Mouse (Mus musculus) kidney, adult 18-20 months (tissue): ENCODE results near the gene Clasp1.

ENCODE experiments used
- DNase-seq: peaks from one replicate; pipeline ENCODE4 v3.0.0; 2021

Gene Clasp1

DNA sequence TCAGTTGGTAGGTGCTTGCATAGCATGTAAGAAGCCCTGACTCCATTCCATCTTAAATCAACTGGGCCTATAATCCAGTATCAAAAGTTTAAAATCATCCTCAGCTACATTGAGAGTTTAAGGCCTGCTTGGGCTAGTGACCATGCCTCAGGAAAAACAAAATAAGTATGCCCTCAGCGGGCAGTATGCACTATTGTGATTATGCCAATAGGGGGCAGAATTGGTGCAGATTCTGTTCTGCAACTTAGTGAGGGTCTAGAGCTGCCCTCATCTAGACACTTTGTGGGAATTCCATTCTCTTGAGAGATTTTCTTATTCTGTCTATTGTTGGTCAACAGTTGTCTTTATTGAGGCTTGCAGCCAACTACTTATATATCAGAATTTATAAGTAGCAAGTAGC is 116.9 kb downstream of the Clasp1 start:
- no peak for DNase-seq

DNA sequence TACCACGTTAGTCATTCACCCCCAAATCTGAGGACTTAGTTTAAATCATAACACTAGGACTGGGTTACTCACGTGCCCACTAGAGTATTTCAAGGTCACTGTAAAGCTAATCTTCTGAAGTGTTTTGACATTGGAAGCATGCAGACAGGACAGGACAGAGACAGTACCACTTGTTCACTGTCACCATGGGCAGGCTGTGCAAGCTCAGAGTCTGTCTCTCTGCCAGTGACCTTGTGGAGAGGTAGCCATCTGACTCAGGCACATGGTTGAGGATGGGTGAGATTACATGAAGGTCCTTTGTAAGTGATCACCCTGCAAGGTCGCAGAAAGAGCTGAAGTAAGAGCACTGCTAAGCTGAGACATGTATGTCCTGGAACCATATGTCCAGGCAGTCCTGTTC is 122.1 kb downstream of the Clasp1 start:
- no peak for DNase-seq

DNA sequence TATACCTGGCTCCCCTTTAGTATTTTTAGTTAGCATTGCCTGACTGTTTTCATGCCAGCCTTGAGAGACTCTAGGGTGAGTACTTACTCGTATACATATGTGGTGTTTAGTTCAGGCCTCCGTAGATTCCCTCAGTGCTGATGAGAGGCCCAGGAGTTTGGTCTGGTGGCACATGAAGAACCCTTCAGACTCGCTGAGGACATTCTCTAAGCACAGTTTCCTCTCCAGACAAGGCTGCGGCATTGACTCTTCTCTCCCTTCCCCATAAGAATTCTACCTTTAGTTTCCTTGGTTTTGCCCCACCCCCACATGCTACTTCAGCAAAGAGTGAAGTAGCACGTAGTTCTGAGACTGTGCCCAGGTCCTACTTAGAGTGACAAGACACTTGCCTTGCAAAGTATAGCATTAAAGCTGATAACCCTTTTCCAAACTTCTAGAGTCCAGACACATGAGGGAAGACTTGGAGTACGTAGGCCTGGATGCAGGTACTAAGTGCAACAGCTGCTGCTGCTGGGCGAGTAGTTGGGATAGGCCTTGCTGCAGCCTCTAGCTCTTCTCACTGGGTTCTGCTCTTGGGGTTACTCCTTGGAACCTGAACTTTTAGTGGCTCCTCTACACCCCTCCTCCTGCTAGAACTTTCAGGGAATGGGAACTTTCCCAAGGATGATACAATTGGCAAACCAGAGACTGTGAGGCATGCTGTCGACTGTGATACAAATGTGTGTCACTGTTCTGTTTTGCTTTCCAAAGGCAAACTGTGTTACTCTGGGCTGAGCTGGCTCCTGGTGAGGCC is 123.1 kb downstream of the Clasp1 start:
- DNase-seq, result no peak

DNA sequence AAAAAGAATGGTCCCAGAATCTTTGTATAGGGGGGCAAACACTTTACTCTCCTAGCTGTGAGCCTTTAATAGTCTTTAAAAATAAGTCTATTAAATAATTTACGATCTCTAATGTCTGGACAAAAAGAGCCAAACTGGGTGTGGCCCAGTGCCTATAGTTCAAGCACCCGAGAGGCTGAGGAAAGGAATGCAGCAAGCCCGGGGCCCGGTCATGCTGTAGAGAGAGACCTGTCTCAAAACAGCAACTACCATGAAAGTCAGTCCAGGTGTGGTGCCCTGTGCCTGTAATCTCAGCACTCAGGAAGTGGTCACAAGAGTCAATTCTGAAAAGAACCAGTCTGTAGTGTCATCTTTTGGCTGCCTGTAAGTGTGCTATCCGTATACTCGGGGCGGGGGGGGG is 127.4 kb downstream of the Clasp1 start:
- DNase-seq, result no peak

DNA sequence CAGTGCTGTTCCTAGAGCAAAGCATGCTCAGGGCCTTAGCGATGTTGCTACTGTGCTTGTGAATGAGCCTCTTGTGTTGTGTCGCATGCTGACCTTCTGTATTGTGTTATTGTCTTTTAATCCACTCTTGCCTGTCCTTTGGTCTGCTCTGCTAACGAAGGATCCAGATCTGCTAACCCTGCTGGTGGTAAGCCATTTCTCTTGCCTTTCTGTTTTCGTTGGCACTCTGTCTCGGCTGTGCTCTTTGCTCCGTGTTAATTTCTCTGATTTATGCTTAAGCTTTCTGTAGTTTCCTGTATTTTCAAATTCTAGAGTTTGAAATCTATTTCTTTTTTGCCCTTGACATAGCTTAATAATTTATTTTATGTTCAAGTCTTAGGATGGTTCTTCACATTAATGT is 134.3 kb downstream of the Clasp1 start:
- no peak for DNase-seq

DNA sequence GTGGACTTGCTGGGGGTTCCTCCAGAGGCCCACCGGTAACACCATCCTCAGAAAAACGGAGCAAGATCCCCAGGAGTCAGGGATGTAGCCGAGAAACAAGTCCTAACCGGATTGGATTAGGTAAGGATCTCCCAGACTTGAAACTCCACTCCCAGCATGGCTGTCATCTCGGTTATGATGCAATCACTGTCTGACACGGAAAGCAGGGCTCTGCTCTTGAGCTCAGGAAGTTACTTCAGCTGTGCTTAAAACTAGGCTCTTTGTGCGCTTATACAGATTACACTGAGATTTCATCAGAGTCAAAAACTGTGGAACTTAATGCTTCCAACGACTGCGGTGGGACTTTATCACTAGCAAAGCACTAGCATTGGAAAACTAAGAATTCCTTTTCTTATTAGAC is 136.5 kb downstream of the Clasp1 start:
- DNase-seq, result no peak

DNA sequence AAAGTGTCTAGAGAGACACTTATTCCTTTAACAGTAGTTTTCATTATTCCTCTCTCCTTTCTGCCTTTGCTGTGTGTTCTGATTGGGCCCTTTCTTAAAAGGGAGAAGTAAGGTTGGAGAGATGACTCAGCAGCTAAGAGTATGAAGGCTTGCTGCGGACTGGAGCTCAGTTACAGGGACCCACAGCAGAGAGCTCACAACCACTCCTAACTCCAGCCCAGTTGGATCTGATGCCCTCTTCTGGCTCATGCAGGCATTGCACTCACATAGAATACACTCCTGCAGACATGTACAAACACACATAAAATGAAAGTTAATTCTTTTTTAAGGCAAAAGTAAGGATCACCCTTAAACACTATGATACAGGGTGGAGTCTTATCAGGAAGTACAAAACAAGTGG is 140.4 kb downstream of the Clasp1 start:
- DNase-seq, result no peak

DNA sequence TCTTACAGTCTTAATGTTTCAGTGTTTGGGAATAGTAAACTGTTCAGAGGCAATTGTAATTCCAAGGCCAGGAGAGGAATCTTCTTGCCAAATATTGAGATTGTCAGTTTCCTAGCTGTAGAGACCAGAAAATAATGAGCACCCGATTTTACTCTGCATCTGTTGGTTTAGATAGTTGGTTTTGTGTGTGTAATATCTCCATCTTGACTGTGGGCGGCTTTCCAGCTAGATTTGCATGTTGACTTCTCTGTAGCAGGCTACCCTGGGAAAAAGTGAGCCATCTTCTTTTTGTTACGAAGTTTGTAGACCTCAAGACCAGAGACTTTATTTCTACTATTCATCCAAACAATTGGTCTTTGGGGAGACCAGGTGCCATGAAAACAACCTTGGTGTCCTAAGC is 142.4 kb downstream of the Clasp1 start:
- no peak for DNase-seq

DNA sequence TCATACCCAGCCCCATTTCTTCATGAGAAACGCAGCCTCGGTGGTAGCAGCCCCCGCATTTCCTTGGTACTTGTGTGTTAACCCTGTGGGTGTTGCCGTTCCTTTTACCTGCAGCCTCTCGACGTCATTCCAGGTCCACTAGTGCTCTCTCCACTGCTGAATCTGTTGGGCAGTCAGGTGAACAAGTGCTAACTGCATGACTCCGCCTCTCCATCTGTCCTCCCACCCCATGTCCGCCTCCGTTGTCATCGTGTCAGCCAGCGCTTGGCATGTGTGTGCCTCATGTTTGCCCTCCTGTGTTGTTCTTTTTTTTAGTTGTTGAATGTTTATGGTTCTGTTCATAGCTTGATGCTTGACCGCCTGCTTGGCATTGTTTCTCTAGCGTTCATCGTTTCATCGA is 147.2 kb downstream of the Clasp1 start:
- DNase-seq, result no peak

DNA sequence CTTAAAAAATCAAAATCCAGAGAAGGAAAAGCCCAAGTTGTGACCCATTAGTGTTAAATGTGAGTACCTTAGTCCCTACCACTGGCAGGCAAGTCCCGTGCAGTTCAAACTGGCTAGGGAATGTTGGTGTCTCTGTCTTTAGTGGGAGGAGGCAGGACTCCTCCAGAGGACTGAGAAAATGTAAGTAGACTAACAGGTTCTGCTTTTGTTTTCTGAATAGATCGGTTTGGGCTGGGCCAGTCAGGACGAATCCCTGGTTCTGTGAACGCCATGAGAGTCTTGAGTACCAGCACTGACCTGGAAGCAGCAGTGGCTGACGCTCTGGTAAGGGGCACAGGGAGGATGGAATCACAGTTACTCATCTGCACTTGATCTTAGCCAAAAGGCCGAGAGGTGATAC is 150.2 kb downstream of the Clasp1 start:
- DNase-seq, result no peak

DNA sequence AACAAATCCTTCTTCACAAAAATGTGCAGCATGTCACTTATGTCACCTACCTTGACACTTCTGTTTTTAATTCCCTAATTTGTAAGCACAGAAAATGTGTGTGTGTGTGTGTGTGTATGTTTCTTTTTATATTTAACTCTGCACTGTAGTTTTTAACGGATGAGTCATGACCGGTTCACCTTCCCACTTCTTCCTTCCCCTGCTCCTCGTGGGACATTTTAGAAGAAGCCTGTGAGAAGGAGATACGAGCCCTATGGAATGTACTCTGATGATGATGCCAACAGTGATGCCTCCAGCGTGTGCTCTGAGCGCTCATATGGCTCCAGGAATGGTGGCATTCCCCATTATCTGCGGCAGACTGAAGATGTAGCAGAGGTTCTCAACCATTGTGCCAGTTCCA is 154.0 kb downstream of the Clasp1 start:
- no peak for DNase-seq

DNA sequence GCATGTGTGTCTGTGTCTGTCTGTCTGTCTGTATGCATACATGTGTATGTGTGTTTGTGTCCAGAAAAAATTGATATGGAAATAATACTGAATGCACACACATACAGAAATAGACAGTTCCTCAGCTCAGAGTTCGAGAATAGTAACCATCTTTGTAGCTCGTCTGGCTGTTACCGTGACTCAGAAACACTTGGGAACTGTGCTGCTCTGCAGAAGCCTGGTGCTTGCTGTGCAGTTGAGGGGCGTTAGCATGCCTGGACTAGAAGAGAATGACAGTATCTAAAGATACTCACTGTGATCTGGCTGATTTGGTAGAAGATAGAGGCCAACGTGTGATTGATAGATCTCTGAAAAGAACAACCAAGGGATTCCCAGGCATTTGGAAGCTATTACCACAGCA is 159.9 kb downstream of the Clasp1 start:
- DNase-seq, result no peak

DNA sequence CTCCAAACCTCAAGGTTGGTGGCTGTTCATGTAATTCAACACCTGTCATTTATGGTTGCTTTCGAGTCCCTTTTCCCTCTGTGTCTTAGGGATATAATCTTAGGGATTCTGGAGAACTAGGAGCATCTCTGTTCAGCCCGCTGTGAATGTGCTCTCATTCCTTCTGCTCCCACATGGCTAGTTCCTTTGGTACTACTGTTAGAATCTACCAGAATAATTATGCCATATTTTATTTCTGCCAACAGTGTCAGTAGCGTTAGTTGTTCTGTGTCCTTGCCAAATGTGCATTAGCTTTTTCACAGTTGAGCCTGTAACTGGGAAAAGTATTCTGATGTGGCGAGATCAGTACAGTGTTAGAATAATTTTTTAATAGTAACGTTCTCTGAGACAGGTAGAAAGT is 162.3 kb downstream of the Clasp1 start:
- DNase-seq, result no peak

DNA sequence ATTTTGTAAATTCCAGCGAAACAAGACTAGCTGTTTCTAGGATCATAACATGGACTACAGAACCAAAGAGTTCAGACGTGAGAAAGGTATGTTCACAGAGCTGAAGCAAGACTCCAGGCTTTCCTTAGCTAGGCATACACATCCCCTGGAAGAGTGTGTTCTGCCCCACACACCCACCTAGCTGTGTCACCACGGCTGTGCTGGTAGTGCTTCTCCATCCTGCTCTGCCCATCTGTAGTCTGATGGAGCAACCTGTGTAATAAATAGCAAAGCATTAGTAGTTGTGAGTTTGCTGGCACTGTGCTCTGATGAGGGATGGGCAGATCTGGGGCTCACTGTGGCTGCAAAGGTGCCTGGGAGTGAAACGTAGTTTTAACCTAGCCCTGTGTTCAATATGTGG is 163.2 kb downstream of the Clasp1 start:
- no peak for DNase-seq

DNA sequence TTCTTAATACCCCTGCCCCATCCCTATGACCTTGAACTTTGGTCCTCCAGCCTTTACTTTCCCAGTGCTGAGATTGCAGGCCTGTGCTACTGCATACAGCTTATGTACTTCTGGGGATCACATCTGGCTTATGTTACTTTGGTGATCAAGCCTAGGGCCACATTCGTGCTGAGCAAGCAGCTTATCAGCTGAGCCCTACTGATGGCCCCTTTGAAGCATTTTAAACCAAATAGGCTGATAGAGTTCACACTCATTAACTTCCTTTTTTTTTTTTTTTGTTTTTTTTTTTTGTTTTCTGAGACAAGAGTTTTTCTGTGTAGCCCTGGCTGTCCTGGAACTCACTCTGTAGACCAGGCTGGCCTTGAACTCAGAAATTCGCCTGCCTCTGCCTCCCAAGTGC is 164.2 kb downstream of the Clasp1 start:
- DNase-seq, result no peak

DNA sequence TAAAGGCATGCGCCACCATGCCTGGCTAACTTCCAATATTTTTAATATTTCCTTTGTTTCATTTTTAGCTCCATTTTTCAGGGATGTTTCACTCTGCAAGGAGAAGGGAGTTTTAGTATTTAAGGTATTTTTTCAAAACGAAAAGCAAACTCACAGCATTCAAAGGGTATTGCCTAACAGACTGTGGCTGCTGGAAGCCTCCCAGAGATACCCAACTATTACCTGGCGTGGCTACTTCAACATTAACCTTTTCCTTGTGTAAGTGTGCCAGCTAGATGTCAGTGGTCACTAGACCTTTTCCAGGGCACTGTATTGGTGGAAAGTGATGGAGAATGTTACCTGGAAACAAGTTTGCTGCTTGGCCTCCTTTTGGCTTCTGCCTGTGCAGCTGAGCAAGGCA is 164.6 kb downstream of the Clasp1 start:
- no peak for DNase-seq

DNA sequence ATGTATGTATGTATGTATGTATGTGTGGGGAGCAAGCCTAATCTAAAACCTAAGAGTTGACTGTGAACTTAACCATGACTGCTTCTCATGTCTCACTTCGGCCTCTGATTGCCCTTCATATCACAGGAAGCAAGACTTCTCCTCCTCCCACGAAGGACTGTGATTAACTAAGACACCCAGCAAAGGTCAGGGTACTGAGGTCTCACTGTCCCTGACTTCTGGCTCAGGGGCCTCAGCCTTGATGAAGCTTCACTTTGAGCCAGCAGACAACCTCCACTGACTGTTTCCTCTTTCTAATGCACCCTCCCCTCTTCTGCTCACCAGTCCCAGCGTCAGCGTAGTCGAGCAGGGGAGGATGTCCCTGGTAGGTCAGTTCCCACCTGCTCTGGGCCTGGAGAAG is 166.1 kb downstream of the Clasp1 start:
- DNase-seq, result no peak

DNA sequence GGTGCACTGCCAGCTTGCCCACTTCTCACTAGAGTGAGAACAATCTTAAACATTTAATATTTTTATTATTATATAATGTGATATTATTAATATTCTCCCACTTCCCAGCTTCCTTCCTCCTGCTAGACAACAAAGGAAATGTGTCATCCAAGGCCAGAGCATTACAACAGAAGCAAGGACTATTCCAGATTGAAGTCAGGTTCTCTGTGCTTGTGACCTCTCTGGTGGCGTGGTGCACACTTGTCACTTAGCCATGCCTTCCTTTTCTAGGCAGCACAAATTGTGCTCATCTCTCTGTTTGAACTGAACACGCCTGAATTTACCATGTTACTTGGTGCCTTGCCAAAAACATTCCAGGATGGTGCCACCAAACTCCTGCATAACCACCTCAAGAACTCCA is 170.9 kb downstream of the Clasp1 start:
- no peak for DNase-seq

DNA sequence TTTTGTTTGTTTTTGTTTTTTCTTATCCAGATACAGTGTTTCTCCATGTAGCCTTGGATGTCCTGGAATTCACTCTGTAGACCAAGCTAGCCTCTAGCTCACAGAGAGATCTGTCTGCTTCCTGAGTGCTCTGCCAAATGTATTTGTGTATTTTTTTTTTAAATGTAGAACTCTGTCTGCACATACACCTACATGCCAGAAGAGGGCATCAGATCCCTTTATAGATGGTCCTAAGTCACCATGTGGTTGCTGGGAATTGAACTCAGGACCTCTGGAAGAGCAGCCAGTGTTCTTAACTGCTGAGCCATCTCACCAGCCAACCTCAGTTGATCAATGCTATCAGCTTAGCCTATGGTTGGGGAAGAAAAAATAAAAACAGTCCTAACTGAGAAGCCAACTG is 175.7 kb downstream of the Clasp1 start:
- DNase-seq, result no peak

DNA sequence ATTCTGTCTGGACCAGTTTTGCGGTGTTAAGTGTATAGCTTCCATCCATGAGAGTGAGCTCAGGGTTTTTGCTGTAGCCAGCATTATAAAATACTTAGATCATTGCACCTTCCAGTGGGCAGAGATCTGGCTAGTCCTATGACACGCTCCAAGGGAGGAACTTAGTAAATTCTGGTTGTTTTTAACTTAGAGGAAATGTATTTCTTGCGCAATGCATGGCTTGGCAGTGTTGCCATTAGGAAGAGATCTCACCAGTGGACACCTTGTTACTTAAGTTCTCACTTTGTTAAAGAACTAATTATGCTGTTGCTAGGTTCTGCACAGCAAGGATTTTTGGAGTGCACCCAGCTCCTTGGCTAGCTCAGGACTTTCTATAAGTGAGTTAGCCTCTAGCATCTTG is 178.8 kb downstream of the Clasp1 start:
- no peak for DNase-seq

DNA sequence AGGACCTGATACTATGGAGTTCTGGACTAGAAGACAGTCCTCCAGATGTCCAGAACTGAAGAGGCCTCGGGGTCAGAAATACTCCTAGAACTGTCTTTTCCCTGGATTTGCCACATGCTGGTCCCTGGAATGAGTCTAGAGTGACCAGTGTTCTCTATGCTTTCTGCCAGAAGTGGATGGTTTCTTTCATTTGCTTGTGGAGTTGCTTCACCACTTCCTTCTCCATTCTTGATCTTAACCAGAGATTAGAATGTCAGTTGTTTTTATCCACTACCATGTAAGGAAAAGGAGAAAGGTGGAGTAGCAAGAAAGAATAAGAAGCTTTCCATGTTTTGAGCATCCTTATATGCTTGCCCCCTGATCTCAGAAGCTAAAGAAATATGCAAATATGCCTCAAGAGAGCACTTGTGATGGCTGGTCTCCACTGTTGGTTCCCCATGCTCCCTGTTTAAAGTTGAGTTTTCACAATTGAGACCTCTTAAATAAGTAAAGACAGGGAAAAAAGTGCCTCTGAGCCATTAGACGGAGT is 191.4 kb downstream of the Clasp1 start:
- no peak for DNase-seq

DNA sequence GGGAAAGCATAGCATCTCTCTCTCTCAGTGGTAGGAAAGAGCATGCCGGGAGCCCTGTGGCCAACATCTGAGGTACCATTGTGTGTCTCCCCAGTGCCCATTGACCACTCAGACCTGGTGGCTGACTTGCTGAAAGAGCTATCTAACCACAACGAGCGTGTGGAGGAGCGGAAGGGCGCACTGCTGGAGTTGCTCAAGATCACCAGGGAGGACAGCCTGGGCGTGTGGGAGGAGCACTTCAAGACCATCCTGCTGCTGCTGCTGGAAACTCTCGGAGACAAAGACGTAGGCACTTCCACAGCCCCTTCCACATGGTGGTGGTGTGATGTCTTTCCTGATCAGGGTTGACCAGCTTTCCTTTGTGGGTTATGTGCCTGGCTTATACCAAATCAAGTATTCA is 192.3 kb downstream of the Clasp1 start:
- no peak for DNase-seq

DNA sequence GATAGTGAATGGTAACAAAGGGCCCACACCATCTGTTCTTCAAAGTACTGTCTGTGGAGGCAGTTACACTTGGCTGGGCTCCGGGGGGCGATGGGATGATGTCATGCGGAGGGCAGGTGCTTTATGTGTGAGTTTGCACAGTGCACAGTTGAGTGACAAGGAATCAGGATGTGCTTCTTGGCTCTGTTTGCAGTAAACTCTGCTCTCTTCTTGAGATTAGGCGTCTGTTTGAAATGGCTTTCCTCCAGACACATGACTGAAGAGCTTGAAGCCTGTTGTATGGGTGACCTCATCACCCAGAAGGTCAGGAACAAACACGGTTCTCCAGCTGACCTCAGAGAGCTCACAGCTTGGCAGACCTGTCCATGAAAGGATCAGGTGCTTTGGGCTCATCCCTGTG is 200.9 kb downstream of the Clasp1 start:
- no peak for DNase-seq

DNA sequence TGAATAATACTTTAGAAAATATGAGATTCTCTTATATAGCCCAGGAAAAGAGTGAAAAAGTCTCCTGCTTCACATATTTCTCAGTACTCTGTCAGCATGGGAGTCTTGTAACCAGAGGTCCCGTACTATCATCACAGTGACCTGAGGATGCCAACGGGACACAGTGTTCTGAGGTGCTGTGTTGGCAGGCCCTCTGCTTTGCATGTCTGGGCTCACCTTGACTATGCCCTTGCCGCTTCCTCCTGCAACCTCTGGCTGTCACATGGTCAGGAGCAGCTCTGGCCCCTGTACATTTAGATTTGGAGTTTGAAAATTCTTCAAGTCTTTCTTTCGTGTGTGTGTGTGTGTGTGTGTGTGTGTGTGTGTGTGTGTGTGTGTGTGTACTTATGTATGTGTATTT is 204.1 kb downstream of the Clasp1 start:
- peak; percentile 23 for DNase-seq

DNA sequence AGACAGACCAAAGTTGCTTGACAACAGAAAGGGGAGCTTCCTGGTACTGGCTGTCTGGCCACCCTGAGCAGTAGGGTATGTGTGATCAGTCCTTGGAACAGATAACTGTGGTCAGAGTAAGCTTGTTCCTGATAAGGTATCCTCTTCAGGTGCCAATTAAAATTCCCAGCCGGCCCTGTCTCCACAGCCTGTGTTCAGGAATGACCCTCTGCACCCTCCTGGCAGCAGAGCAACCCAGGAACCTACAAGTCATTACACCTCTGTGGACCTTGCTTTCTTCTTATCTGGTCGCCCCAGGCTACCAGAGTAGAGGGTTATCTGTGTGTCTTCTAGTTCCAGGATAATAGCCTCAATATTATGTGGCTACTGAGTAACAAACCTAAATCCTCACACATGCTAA is 206.5 kb downstream of the Clasp1 start:
- no peak for DNase-seq
